14 mouse cellular contexts compared by ENCODE assay signal in genomic region chr14:118682339-118683034, GRCm38 (mm10). TPM values are rescaled to one million over a fixed set of nuclear protein-coding genes. Genes with fewer than 3 reads are reported as not detected.
DNase-seq lines count a peak whose midpoint lies in the region; ATAC-seq lines count a peak whose summit lies in the region.
"Had no signal": no experiment of that assay in that cellular context is flagged by ENCODE, and none has a peak within 500 bp of the region (broad histone marks: within the 10 kb centered on the region; RNA-seq: fewer than 3 reads in every experiment).

No protein-coding gene starts in this region.

- no peaks in the 10 kb centered on the region for H3K27me3 ChIP-seq in midbrain, embryonic 11.5 days (ENCODE audit: control insufficient read depth, insufficient read depth, low read length)
- H3K27me3 ChIP-seq in midbrain, embryonic 16.5 days (ENCODE audit: control insufficient read depth, insufficient read depth, low read depth, low read length): no peaks in the 10 kb centered on the region
- no peaks in the 10 kb centered on the region for H3K27me3 ChIP-seq in embryonic facial prominence, embryonic 11.5 days (ENCODE audit: control insufficient read depth, insufficient read depth, low read length)
- H3K27me3 ChIP-seq in limb, embryonic 10.5 days (ENCODE audit: low read depth, poor library complexity, severe bottlenecking): peaks cover 7% of the 10 kb centered on the region; the same call in 1 of the 2 replicates

- no peak overlapping the region for H3K4me2 ChIP-seq in midbrain, embryonic 11.5 days
- H3K4me2 ChIP-seq in midbrain, embryonic 16.5 days (ENCODE audit: low read length): no peak overlapping the region
- no peak overlapping the region for H3K4me2 ChIP-seq in embryonic facial prominence, embryonic 11.5 days (ENCODE audit: low read depth, low read length)

- no peaks in the 10 kb centered on the region for H3K4me1 ChIP-seq in midbrain, embryonic 11.5 days (ENCODE audit: control insufficient read depth, insufficient read depth, low read length)
- no peaks in the 10 kb centered on the region for H3K4me1 ChIP-seq in midbrain, embryonic 16.5 days (ENCODE audit: control insufficient read depth, insufficient read depth, low read length)
- H3K4me1 ChIP-seq in embryonic facial prominence, embryonic 11.5 days (ENCODE audit: control insufficient read depth, insufficient read depth, low read length): no peaks in the 10 kb centered on the region
- peaks cover 23% of the 10 kb centered on the region for H3K4me1 ChIP-seq in limb, embryonic 10.5 days

- H3K36me3 ChIP-seq in midbrain, embryonic 11.5 days (ENCODE audit: control insufficient read depth, insufficient read depth, low read length): no peaks in the 10 kb centered on the region
- H3K36me3 ChIP-seq in midbrain, embryonic 16.5 days (ENCODE audit: control insufficient read depth, insufficient read depth, low read length): no peaks in the 10 kb centered on the region
- H3K36me3 ChIP-seq in embryonic facial prominence, embryonic 11.5 days (replicated peaks; ENCODE audit: control insufficient read depth, insufficient read depth, low read depth, low read length): no peaks in the 10 kb centered on the region
- H3K36me3 ChIP-seq in limb, embryonic 10.5 days: no peaks in the 10 kb centered on the region

- no peak for DNase-seq in midbrain, embryonic 11.5 days (ENCODE audit: low spot score, missing footprints)
- peak; percentile 70 for DNase-seq in embryonic facial prominence, embryonic 11.5 days (ENCODE audit: low spot score)
- no peak for DNase-seq in limb, embryonic 10.5 days (ENCODE audit: low spot score)
- DNase-seq in retina, postnatal 1 day: peak; percentile 49
- DNase-seq in right cerebral cortex, postnatal 4 days: no peak
- no peak for DNase-seq in ovary, postnatal 14 days (ENCODE audit: low spot score)
- no peak for DNase-seq in adrenal gland, postnatal 36 days
- DNase-seq: cerebellum, adult 11-12 months; heart, adult 18-20 months; heart, postnatal 10 days; kidney, adult 11 months; thymus, postnatal 4 days had no signal

- H3K9me3 ChIP-seq in midbrain, embryonic 11.5 days (ENCODE audit: control insufficient read depth, low read length): no peaks in the 10 kb centered on the region
- no peaks in the 10 kb centered on the region for H3K9me3 ChIP-seq in midbrain, embryonic 16.5 days (replicated peaks; ENCODE audit: control insufficient read depth, low read length, poor library complexity, severe bottlenecking)
- H3K9me3 ChIP-seq in embryonic facial prominence, embryonic 11.5 days (replicated peaks; ENCODE audit: control insufficient read depth, low read length): no peaks in the 10 kb centered on the region
- H3K9me3 ChIP-seq in limb, embryonic 10.5 days (replicated peaks): no peaks in the 10 kb centered on the region

- ATAC-seq in midbrain, embryonic 11.5 days (ENCODE audit: low FRiP score): peak; percentile 24; the same call in 1 of the 2 replicates
- ATAC-seq in midbrain, embryonic 16.5 days: no peak
- peak; percentile 50; the same call in 1 of the 2 replicates for ATAC-seq in embryonic facial prominence, embryonic 11.5 days (replicated peaks; ENCODE audit: insufficient number of reproducible peaks, low FRiP score, low TSS enrichment, low read depth)

- no peak overlapping the region for H3K9ac ChIP-seq in midbrain, embryonic 11.5 days (ENCODE audit: low read length)
- no peak overlapping the region for H3K9ac ChIP-seq in midbrain, embryonic 16.5 days (ENCODE audit: low read depth, low read length)
- no peak overlapping the region for H3K9ac ChIP-seq in embryonic facial prominence, embryonic 11.5 days (replicated peaks; ENCODE audit: low read length)

- 76% methylated on average over 10 of the region's 10 CpGs for WGBS in midbrain, embryonic 11.5 days
- WGBS in midbrain, embryonic 16.5 days: 63% methylated on average over 10 of the region's 10 CpGs
- WGBS in embryonic facial prominence, embryonic 11.5 days: 61% methylated on average over 10 of the region's 10 CpGs
- 83% methylated on average over 10 of the region's 10 CpGs for WGBS in limb, embryonic 10.5 days

- no peak overlapping the region for H3K4me3 ChIP-seq in midbrain, embryonic 11.5 days (ENCODE audit: low read depth, low read length)
- H3K4me3 ChIP-seq in midbrain, embryonic 16.5 days (ENCODE audit: low read depth, low read length): no peak overlapping the region
- H3K4me3 ChIP-seq in embryonic facial prominence, embryonic 11.5 days (ENCODE audit: low read depth, low read length): no peak overlapping the region
- H3K4me3 ChIP-seq in limb, embryonic 10.5 days: no peak overlapping the region
- H3K4me3 ChIP-seq: myocyte had no signal

- no peak overlapping the region for H3K27ac ChIP-seq in midbrain, embryonic 11.5 days (ENCODE audit: low read depth, low read length)
- no peak overlapping the region for H3K27ac ChIP-seq in midbrain, embryonic 16.5 days (ENCODE audit: low read length)
- H3K27ac ChIP-seq in embryonic facial prominence, embryonic 11.5 days (replicated peaks; ENCODE audit: low read depth, low read length): no peak overlapping the region
- H3K27ac ChIP-seq in limb, embryonic 10.5 days: peak overlapping the region; percentile 67; the same call in 1 of the 2 replicates

RNA-seq across cellular contexts. Expression of gene Abcc4, which starts 23.5 kb away (rescaled TPM):
- polyA plus RNA-seq in midbrain, embryonic 11.5 days (2014; fragmentation: Nextera tagmentation; extraction: Ambion mirVana): 4.2 and 4.4 TPM in 2 replicates
- polyA plus RNA-seq in midbrain, embryonic 16.5 days (2015; fragmentation: Nextera tagmentation; extraction: Ambion mirVana): 2.0 and 2.1 TPM in 2 replicates
- polyA plus RNA-seq in embryonic facial prominence, embryonic 11.5 days (2014; fragmentation: Nextera tagmentation; extraction: Ambion mirVana): 2.9 and 3.6 TPM in 2 replicates
- 2.1 and 2.5 TPM in 2 replicates for polyA plus RNA-seq in limb, embryonic 10.5 days (2016; fragmentation: Nextera tagmentation; extraction: Ambion mirVana)
- total RNA-seq in adrenal gland, postnatal 36 days (2021): 10 to 100 TPM; 15.1 to 21.0 TPM

Comparison
In these comparisons a context has a peak if more than half of its experiments do, and no peak if none do; other contexts are left out.
1. DNase-seq: peak in embryonic facial prominence, embryonic 11.5 days (single experiment) and retina, postnatal 1 day (single experiment); none in midbrain, embryonic 11.5 days (single experiment), limb, embryonic 10.5 days (single experiment), right cerebral cortex, postnatal 4 days (single experiment), ovary, postnatal 14 days (single experiment) and adrenal gland, postnatal 36 days (0 of 2).